ENCODE assay signal across 4 mouse cellular contexts in genomic region chr1:53538356-53538755, GRCm38 (mm10).
DNase-seq lines count a peak whose midpoint lies in the region; ATAC-seq lines count a peak whose summit lies in the region.
"Not testable (repeated sequence)": the region's sequence is repeated elsewhere in the genome, so short reads cannot be mapped to it uniquely, and the experiment has no call there.

No protein-coding gene starts in this region.

- peak; percentile 33 for DNase-seq in kidney, adult 9 months
- DNase-seq in kidney, postnatal 10 days = peak; percentile 16
- DNase-seq in kidney, postnatal 36 days = peak; percentile 12 to 25

- 62% methylated on average over 2 of the region's 2 CpGs for WGBS in limb, embryonic 12.5 days

- H3K27ac ChIP-seq in limb, embryonic 12.5 days = not testable (repeated sequence)

- H3K4me3 ChIP-seq in limb, embryonic 12.5 days (replicated peaks) = not testable (repeated sequence)

- not testable (repeated sequence) for H3K4me1 ChIP-seq in limb, embryonic 12.5 days (replicated peaks)

- ATAC-seq in limb, embryonic 12.5 days (ENCODE audit: insufficient number of reproducible peaks, insufficient read depth, low FRiP score, low TSS enrichment, low read depth) = peak; percentile 68

- H3K9me3 ChIP-seq in limb, embryonic 12.5 days = not testable (repeated sequence)

- not testable (repeated sequence) for H3K27me3 ChIP-seq in limb, embryonic 12.5 days

- H3K36me3 ChIP-seq in limb, embryonic 12.5 days = not testable (repeated sequence)

- not testable (repeated sequence) for H3K4me2 ChIP-seq in limb, embryonic 12.5 days

- H3K9ac ChIP-seq in limb, embryonic 12.5 days (replicated peaks) = not testable (repeated sequence)
